Mouse (Mus musculus): ENCODE results near the gene Calcoco1. TPM values are rescaled to one million over a fixed set of nuclear protein-coding genes. Genes with fewer than 3 reads are reported as not detected.

Calcoco1 gene
- total RNA-seq, 4 experiments from 2014 or later = 119 to 225 (median 182) TPM

- no peak for DNase-seq
Measured at GRCm38 (mm10) chr15:102737092-102737491, 15.1 kb upstream of the Calcoco1 start.

GRCm38 (mm10) chr15:102736127-102736944 lies 14.4 kb upstream of the Calcoco1 start:
- DNase-seq = no peak

- DNase-seq = no peak
Measured at GRCm38 (mm10) chr15:102735031-102735430, 13.1 kb upstream of the Calcoco1 start.

GRCm38 (mm10) chr15:102733759-102734531 lies 12.0 kb upstream of the Calcoco1 start:
- no peak for DNase-seq

GRCm38 (mm10) chr15:102733233-102733632 lies 11.3 kb upstream of the Calcoco1 start:
- no peak for DNase-seq

GRCm38 (mm10) chr15:102732406-102732805 lies 10.4 kb upstream of the Calcoco1 start:
- no peak for DNase-seq

GRCm38 (mm10) chr15:102727951-102728350 lies 6.0 kb upstream of the Calcoco1 start:
- no peak for DNase-seq

- DNase-seq = no peak
Measured at GRCm38 (mm10) chr15:102723358-102724135, 1.6 kb upstream of the Calcoco1 start.

GRCm38 (mm10) chr15:102722500-102722931 lies 538 bp upstream of the Calcoco1 start:
- no peak for DNase-seq

- DNase-seq = no peak
Measured at GRCm38 (mm10) chr15:102721016-102721898, 721 bp downstream of the Calcoco1 start.

- DNase-seq = no peak
Measured at GRCm38 (mm10) chr15:102716132-102716531, 5.8 kb downstream of the Calcoco1 start.

GRCm38 (mm10) chr15:102707736-102708269 lies 14.2 kb downstream of the Calcoco1 start:
- DNase-seq = no peak

- DNase-seq = no peak
Measured at GRCm38 (mm10) chr15:102705923-102706503, 16.0 kb downstream of the Calcoco1 start.

GRCm38 (mm10) chr15:102705226-102705894 lies 16.6 kb downstream of the Calcoco1 start:
- DNase-seq = no peak

GRCm38 (mm10) chr15:102704806-102705205 lies 17.2 kb downstream of the Calcoco1 start:
- no peak for DNase-seq

GRCm38 (mm10) chr15:102702972-102703371 lies 19.0 kb downstream of the Calcoco1 start:
- no peak for DNase-seq

GRCm38 (mm10) chr15:102698193-102698592 lies 23.8 kb downstream of the Calcoco1 start:
- peak; percentile 57 for DNase-seq

GRCm38 (mm10) chr15:102696899-102697298 lies 25.1 kb downstream of the Calcoco1 start:
- no peak for DNase-seq

GRCm38 (mm10) chr15:102693600-102693999 lies 28.4 kb downstream of the Calcoco1 start:
- peak; percentile 56 for DNase-seq

GRCm38 (mm10) chr15:102692991-102693411 lies 29.0 kb downstream of the Calcoco1 start:
- no peak for DNase-seq

Data from adrenal gland, adult 8-10 months (tissue).